Mouse (Mus musculus) cerebellum, adult 2 months (tissue): ENCODE measurements at regions not wholly inside any gene's neighbourhood (a gene's known extent, or its start where the extent isn't known, plus 50 kb on each side); places are given as distances from the start of the nearest gene placed in this dataset.

Experiments
- CTCF ChIP-seq: fragments of 200-500 bp; IDR thresholded peaks from 2 replicates; pipeline ENCODE4 v1.5.1; 2011; ENCODE audit warnings: low read depth, mild to moderate bottlenecking, control low read depth, low read length, moderate library complexity, borderline replicate concordance; ENCODE audit not compliant: insufficient read depth
- POLR2A ChIP-seq: fragments of 200-500 bp; IDR thresholded peaks from 2 replicates; pipeline ENCODE4 v1.6.1; 2011; ENCODE audit warnings: low read length, control low read depth, borderline replicate concordance; ENCODE audit not compliant: insufficient read depth

DNA sequence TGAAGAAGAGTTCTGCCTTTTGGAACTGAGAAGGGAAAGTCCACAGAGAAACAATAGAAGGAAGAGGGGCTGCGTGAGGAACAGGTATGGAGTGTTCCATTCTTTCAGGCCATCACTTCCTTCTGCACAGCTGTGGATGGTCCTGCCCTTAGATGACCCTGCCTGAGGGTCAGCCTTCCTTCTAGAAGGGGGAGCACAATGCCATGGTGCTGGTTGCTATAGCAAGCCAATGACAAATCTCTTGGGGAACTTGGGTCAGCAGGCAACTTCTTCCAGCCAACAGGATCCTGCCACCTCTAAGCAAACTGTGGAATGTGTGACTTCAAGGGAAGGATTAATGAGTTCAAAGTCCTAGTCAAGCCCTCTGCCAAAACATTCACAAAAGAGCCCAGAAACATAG, 329.1 kb upstream of the Pard3b start:
- no peak for TF ChIP-seq CTCF
- TF ChIP-seq POLR2A, result no peak
